Mouse (Mus musculus): ENCODE data around the gene Atp1a1. TPM values are rescaled to one million over a fixed set of nuclear protein-coding genes. Genes with fewer than 3 reads are reported as not detected.

Atp1a1 gene
- polyA plus RNA-seq, 1 experiment from 2014 or later = 3,406 TPM

- no peaks in the 10 kb centered on the region for H3K27me3 ChIP-seq
- in situ Hi-C loops (cut with MboI; ENCODE audit: low pct_unique_long_range_greater_than_20kb) = no loop called here
- no peak for TF ChIP-seq CTCF (IDR thresholded peaks at IDR 0.05)
- ChIA-PET CTCF (interaction anchor here (1.1 kb wide), 1 partner anchor 9 kb away, joined by 3 read pairs; no protein-coding TSS in a partner anchor), POLR2A (interaction anchor here (0.9 kb wide), 1 partner anchor 14 kb away, joined by 3 read pairs; no protein-coding TSS in a partner anchor)
- DNase-seq (ENCODE audit: low read depth, low spot score) (no peak), ATAC-seq (no peak)
Measured at GRCm38 (mm10) chr3:101615856-101616255, 11.4 kb upstream of the Atp1a1 start.

DNA sequence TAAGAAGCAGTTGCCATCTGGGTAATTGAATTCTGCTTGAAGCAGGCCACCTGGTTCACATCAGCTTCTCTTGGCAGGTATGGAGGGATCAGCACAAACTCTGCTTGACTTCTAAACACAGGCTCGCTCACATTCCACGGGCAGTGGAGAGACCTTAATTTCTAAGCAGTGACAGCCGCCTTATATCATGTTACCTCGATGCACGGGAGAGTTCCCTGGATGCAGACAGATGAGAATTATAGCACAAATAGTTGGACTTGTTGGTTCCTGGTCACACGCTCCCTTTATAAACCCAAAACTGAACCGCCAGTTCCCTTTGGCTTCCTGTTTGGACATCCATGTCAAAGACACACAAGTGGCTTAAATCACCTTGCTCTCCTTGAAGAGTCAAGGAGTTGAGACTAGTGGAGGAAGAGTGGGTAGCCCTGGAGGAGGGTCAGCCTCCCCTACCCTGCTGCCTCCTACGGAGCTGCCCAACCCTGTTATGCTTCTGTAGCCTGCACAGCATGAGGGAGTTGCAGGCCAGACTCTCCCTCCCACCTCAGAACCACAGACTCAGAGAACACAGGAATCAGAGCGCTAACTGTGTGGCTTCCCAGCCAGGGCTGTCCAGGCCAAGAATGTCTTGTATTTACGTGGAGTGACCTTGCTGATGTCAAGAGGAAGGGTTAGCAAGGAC, 7.5 kb upstream of the Atp1a1 start:
- in situ Hi-C loops (cut with MboI; ENCODE audit: low pct_unique_long_range_greater_than_20kb) = no loop called here
- ChIA-PET POLR2A (interaction anchor here (0.7 kb wide), 1 partner anchor 186 kb away, joined by 4 read pairs; no protein-coding TSS in a partner anchor), CTCF (interaction anchor here (1.0 to 1.5 kb wide), 2 partner anchors 12 to 25 kb away, joined by 3 to 4 read pairs; no protein-coding TSS in a partner anchor)
- ATAC-seq (no peak), DNase-seq (ENCODE audit: low read depth, low spot score) (no peak)
- no peak for TF ChIP-seq CTCF (IDR thresholded peaks at IDR 0.05)
- H3K27me3 ChIP-seq = no peaks in the 10 kb centered on the region

- DNase-seq (ENCODE audit: low read depth, low spot score) (no peak), ATAC-seq (no peak)
- ChIA-PET POLR2A (no interaction called here), CTCF (interaction anchor here (1.5 kb wide), 1 partner anchor 26 kb away, joined by 4 read pairs; no protein-coding TSS in a partner anchor)
- in situ Hi-C loops (cut with MboI; ENCODE audit: low pct_unique_long_range_greater_than_20kb) = no loop called here
- no peak for TF ChIP-seq CTCF (IDR thresholded peaks at IDR 0.05)
- H3K27me3 ChIP-seq = no peaks in the 10 kb centered on the region
Measured at GRCm38 (mm10) chr3:101611012-101611812, 6.7 kb upstream of the Atp1a1 start.

- no peaks in the 10 kb centered on the region for H3K27me3 ChIP-seq
- ChIA-PET POLR2A (no interaction called here), CTCF (interaction anchor here (0.9 to 1.4 kb wide), 3 partner anchors 13 to 115 kb away, joined by 3 to 4 read pairs (median 4); no protein-coding TSS in a partner anchor)
- no peak for ATAC-seq
- no peak for DNase-seq (ENCODE audit: low read depth, low spot score)
- TF ChIP-seq CTCF (IDR thresholded peaks at IDR 0.05) = no peak
- in situ Hi-C loops (cut with MboI; ENCODE audit: low pct_unique_long_range_greater_than_20kb) = loop anchor here (5.0 kb wide), 2 partner anchors 38 to 83 kb away; no protein-coding TSS in a partner anchor
Measured at GRCm38 (mm10) chr3:101609302-101609701, 4.8 kb upstream of the Atp1a1 start.

GRCm38 (mm10) chr3:101606861-101607455, 2.5 kb upstream of the Atp1a1 start:
- ATAC-seq = no peak
- in situ Hi-C loops (cut with MboI; ENCODE audit: low pct_unique_long_range_greater_than_20kb) = loop anchor here (5.0 kb wide), 2 partner anchors 40 to 85 kb away; no protein-coding TSS in a partner anchor
- CTCF ChIA-PET = interaction anchor here (0.7 to 2.2 kb wide), 10 partner anchors 9 to 198 kb away, joined by 3 to 15 read pairs (median 4); no protein-coding TSS in a partner anchor

GRCm38 (mm10) chr3:101605721-101606120, 1.2 kb upstream of the Atp1a1 start:
- H3K27me3 ChIP-seq = no peaks in the 10 kb centered on the region
- POLR2A ChIA-PET = interaction anchor here (9.9 to 13.4 kb wide), 2 partner anchors 95 to 199 kb away, joined by 152 to 287 read pairs; no protein-coding TSS in a partner anchor
- CTCF ChIA-PET = interaction anchor here (0.7 to 1.1 kb wide), 5 partner anchors 17 to 202 kb away, joined by 3 to 4 read pairs (median 3); no protein-coding TSS in a partner anchor
- TF ChIP-seq CTCF (IDR thresholded peaks at IDR 0.05) = no peak
- ATAC-seq = no peak
- no peak for DNase-seq (ENCODE audit: low read depth, low spot score)
- in situ Hi-C loops (cut with MboI; ENCODE audit: low pct_unique_long_range_greater_than_20kb) = loop anchor here (5.0 kb wide), 2 partner anchors 42 to 87 kb away; no protein-coding TSS in a partner anchor

More at GRCm38 (mm10) chr3:101606861-101607455, 2.5 kb upstream of the Atp1a1 start:
- TF ChIP-seq CTCF (IDR thresholded peaks at IDR 0.05) = no peak
- H3K27me3 ChIP-seq = no peaks in the 10 kb centered on the region
- no peak for DNase-seq (ENCODE audit: low read depth, low spot score)
- POLR2A ChIA-PET = interaction anchor here (0.9 to 1.4 kb wide), 2 partner anchors 11 to 106 kb away, joined by 4 to 5 read pairs; no protein-coding TSS in a partner anchor

GRCm38 (mm10) chr3:101605291-101605690, 807 bp upstream of the Atp1a1 start:
- ChIA-PET POLR2A (interaction anchor here (1.5 to 13.4 kb wide), 3 partner anchors 20 to 199 kb away, joined by 3 to 287 read pairs (median 152); no protein-coding TSS in a partner anchor), CTCF (interaction anchor here (0.7 to 1.1 kb wide), 5 partner anchors 17 to 203 kb away, joined by 3 to 4 read pairs (median 3); no protein-coding TSS in a partner anchor)
- TF ChIP-seq CTCF (IDR thresholded peaks at IDR 0.05) = no peak
- no peak for ATAC-seq
- in situ Hi-C loops (cut with MboI; ENCODE audit: low pct_unique_long_range_greater_than_20kb) = loop anchor here (5.0 kb wide), 2 partner anchors 42 to 87 kb away; no protein-coding TSS in a partner anchor
- no peaks in the 10 kb centered on the region for H3K27me3 ChIP-seq
- no peak for DNase-seq (ENCODE audit: low read depth, low spot score)

GRCm38 (mm10) chr3:101603661-101604549, 579 bp downstream of the Atp1a1 start:
- ChIA-PET POLR2A (interaction anchor here (0.6 to 13.4 kb wide), 27 partner anchors 12 to 277 kb away, joined by 3 to 287 read pairs (median 5); no protein-coding TSS in a partner anchor), CTCF (interaction anchor here (0.8 to 3.4 kb wide), 11 partner anchors 30 to 209 kb away, joined by 3 to 15 read pairs (median 3); no protein-coding TSS in a partner anchor)
- H3K27me3 ChIP-seq = no peaks in the 10 kb centered on the region
- in situ Hi-C loops (cut with MboI; ENCODE audit: low pct_unique_long_range_greater_than_20kb) = no loop called here
- DNase-seq (ENCODE audit: low read depth, low spot score) = no peak
- peak; percentile 41 for ATAC-seq
- no peak for TF ChIP-seq CTCF (IDR thresholded peaks at IDR 0.05)

- no peaks in the 10 kb centered on the region for H3K27me3 ChIP-seq
- TF ChIP-seq CTCF (IDR thresholded peaks at IDR 0.05) = no peak
- in situ Hi-C loops (cut with MboI; ENCODE audit: low pct_unique_long_range_greater_than_20kb) = no loop called here
- DNase-seq (ENCODE audit: low read depth, low spot score) (no peak), ATAC-seq (no peak)
- ChIA-PET POLR2A (interaction anchor here (1.0 to 13.4 kb wide), 21 partner anchors 11 to 256 kb away, joined by 3 to 287 read pairs (median 6); no protein-coding TSS in a partner anchor), CTCF (interaction anchor here (0.8 to 3.4 kb wide), 7 partner anchors 30 to 209 kb away, joined by 3 to 15 read pairs (median 3); no protein-coding TSS in a partner anchor)
Measured at GRCm38 (mm10) chr3:101603194-101603593, 1.3 kb downstream of the Atp1a1 start.
